Mouse (Mus musculus): ENCODE results near the gene Tubgcp6.

Gene Tubgcp6

GRCm38 (mm10) chr15:89141905-89142304 is 19.0 kb upstream of the Tubgcp6 start:
- no peak for DNase-seq (ENCODE audit: low spot score in 2 of 2)

GRCm38 (mm10) chr15:89141443-89141842 is 18.5 kb upstream of the Tubgcp6 start:
- DNase-seq (ENCODE audit: low spot score in 2 of 2) = no peak

GRCm38 (mm10) chr15:89140659-89141252 is 17.8 kb upstream of the Tubgcp6 start, which contains the start of gene Mapk12:
Gene Mapk12 (minus strand): TSS chr15:89140703.
- DNase-seq (ENCODE audit: low spot score in 2 of 2) = no peak

GRCm38 (mm10) chr15:89140048-89140658 is 17.2 kb upstream of the Tubgcp6 start:
- peak; percentile 79 to 87 for DNase-seq (ENCODE audit: low spot score in 2 of 2)

- no peak for DNase-seq (ENCODE audit: low spot score in 2 of 2)
These were observed 15.6 kb upstream of the Tubgcp6 start for GRCm38 (mm10) chr15:89138531-89138930.

- DNase-seq (ENCODE audit: low spot score in 2 of 2) = no peak
These were observed 15.1 kb upstream of the Tubgcp6 start for GRCm38 (mm10) chr15:89138046-89138405.

GRCm38 (mm10) chr15:89137378-89138045 is 14.6 kb upstream of the Tubgcp6 start:
- no peak for DNase-seq (ENCODE audit: low spot score in 2 of 2)

GRCm38 (mm10) chr15:89136461-89137155 is 13.7 kb upstream of the Tubgcp6 start:
- no peak for DNase-seq (ENCODE audit: low spot score in 2 of 2)

- no peak for DNase-seq (ENCODE audit: low spot score in 2 of 2)
These were observed 8.4 kb upstream of the Tubgcp6 start for GRCm38 (mm10) chr15:89131316-89131715.

GRCm38 (mm10) chr15:89130245-89130644 is 7.3 kb upstream of the Tubgcp6 start:
- DNase-seq (ENCODE audit: low spot score in 2 of 2) = no peak

GRCm38 (mm10) chr15:89128382-89129350 is 5.8 kb upstream of the Tubgcp6 start, which contains the start of gene Hdac10:
Gene Hdac10 (minus strand): TSS chr15:89128700.
- DNase-seq (ENCODE audit: low spot score in 2 of 2) = peak; percentile 80 to 83

- DNase-seq (ENCODE audit: low spot score in 2 of 2) = no peak
These were observed 4.5 kb upstream of the Tubgcp6 start for GRCm38 (mm10) chr15:89127364-89127940.

GRCm38 (mm10) chr15:89126622-89127021 is 3.7 kb upstream of the Tubgcp6 start:
- DNase-seq (ENCODE audit: low spot score in 2 of 2) = no peak

- DNase-seq (ENCODE audit: low spot score in 2 of 2) = no peak
These were observed 2.4 kb upstream of the Tubgcp6 start for GRCm38 (mm10) chr15:89125351-89125750.

- DNase-seq (ENCODE audit: low spot score in 2 of 2) = no peak
These were observed 1.4 kb upstream of the Tubgcp6 start for GRCm38 (mm10) chr15:89124312-89124711.

GRCm38 (mm10) chr15:89123595-89123994 is 683 bp upstream of the Tubgcp6 start:
- peak; percentile 47 to 61 for DNase-seq (ENCODE audit: low spot score in 2 of 2)

GRCm38 (mm10) chr15:89118007-89118406 is 4.9 kb downstream of the Tubgcp6 start:
- no peak for DNase-seq (ENCODE audit: low spot score in 2 of 2)

GRCm38 (mm10) chr15:89110147-89110546 is 12.8 kb downstream of the Tubgcp6 start:
- DNase-seq (ENCODE audit: low spot score in 2 of 2) = no peak

GRCm38 (mm10) chr15:89106976-89107375 is 15.9 kb downstream of the Tubgcp6 start:
- DNase-seq (ENCODE audit: low spot score in 2 of 2) = no peak

GRCm38 (mm10) chr15:89106073-89106472 is 16.8 kb downstream of the Tubgcp6 start:
- DNase-seq (ENCODE audit: low spot score in 2 of 2) = peak in 1 of 2 experiments; percentile 64

- DNase-seq (ENCODE audit: low spot score in 2 of 2) = peak in 1 of 2 experiments; percentile 61
These were observed 18.5 kb downstream of the Tubgcp6 start for GRCm38 (mm10) chr15:89104425-89104824.

All from right cerebral cortex, postnatal 36 days (tissue).